Mouse (Mus musculus) spleen, postnatal 10 days (tissue): Measurements from ENCODE around the gene Gm16223.

Source experiments
- DNase-seq, 2 experiments: peaks; one replicate each; pipeline ENCODE4 v3.0.0; 2021 to 2022; ENCODE audit warnings: low spot score in 2 of 2

Gm16223 gene

GRCm38 (mm10) chr5:42212353-42212752 lies 144.6 kb downstream of the Gm16223 start:
- DNase-seq: no peak

- DNase-seq: no peak
Measured at GRCm38 (mm10) chr5:42224840-42225239, 157.1 kb downstream of the Gm16223 start.

- DNase-seq: no peak
Measured at GRCm38 (mm10) chr5:42228631-42229030, 160.9 kb downstream of the Gm16223 start.

GRCm38 (mm10) chr5:42239291-42239690 lies 171.5 kb downstream of the Gm16223 start:
- DNase-seq: no peak

GRCm38 (mm10) chr5:42239806-42240205 lies 172.0 kb downstream of the Gm16223 start:
- no peak for DNase-seq

GRCm38 (mm10) chr5:42250376-42250775 lies 182.6 kb downstream of the Gm16223 start:
- no peak for DNase-seq
